Mouse (Mus musculus) heart, postnatal 0 days (tissue): ENCODE measurements around the gene Mtmr3.

Source experiments
- CTCF ChIP-seq: IDR thresholded peaks from 2 replicates; pipeline ENCODE4 v1.5.1; 2016; ENCODE audit warnings: antibody characterized with exemption, control low read depth, low read depth
- EP300 ChIP-seq: IDR thresholded peaks from 2 replicates; pipeline ENCODE4 v1.6.1; 2016; ENCODE audit warnings: antibody characterized with exemption, low read depth

DNA sequence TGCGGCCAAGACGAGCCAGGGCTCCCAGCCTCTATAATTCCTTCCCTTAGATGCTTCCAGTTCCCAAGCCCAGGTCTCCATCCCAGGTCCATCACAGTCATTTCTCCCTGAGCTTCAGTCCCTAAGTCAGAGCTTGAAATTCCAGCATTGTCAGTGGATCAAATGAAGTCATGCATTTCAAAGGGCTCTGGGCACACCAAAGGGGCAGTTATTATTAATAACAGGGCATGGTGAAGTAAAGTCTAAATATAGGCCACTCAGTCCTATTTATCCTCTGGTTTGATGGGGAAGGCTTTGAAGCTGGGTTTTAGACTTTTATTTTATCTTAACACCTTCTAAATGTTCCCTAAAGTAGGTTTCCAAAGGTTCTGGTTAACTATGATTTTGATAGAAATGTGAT lies 17.2 kb upstream of the Mtmr3 start:
- no peak for TF ChIP-seq CTCF
- no peak for TF ChIP-seq EP300
